Mouse (Mus musculus) embryonic facial prominence, embryonic 11.5 days (tissue): ENCODE measurements around the gene Tcf7l1. TPM values are rescaled to one million over a fixed set of nuclear protein-coding genes. Genes with fewer than 3 reads are reported as not detected.

ENCODE experiments used
- ATAC-seq: fragments of 200-750 bp; cut with Nextera tagmentation; replicated peaks from 2 replicates; pipeline ENCODE4 v1.8.0; 2017; ENCODE audit warnings: low read depth; ENCODE audit not compliant: insufficient number of reproducible peaks, low FRiP score, low TSS enrichment
- DNase-seq: peaks from one replicate; pipeline ENCODE4 v3.0.0-alpha.2; 2015; ENCODE audit warnings: low spot score
- H3K27ac ChIP-seq: fragments of 300-500 bp; sonication (generic); replicated peaks from 2 replicates; pipeline ENCODE4 v1.5.1; 2014; ENCODE audit warnings: mild to moderate bottlenecking, low read depth, low read length, control low read depth
- H3K27me3 ChIP-seq: fragments of 300-500 bp; sonication (generic); 2 replicates; pipeline ENCODE4 v1.6.1; 2014; ENCODE audit warnings: mild to moderate bottlenecking, low read length, moderate library complexity, mixed read lengths; ENCODE audit not compliant: control insufficient read depth, insufficient read depth
- H3K36me3 ChIP-seq: fragments of 300-500 bp; sonication (generic); replicated peaks from 2 replicates; pipeline ENCODE4 v1.6.1; 2014; ENCODE audit warnings: low read depth, mild to moderate bottlenecking, low read length, moderate library complexity, mixed read lengths; ENCODE audit not compliant: control insufficient read depth, insufficient read depth
- H3K4me1 ChIP-seq: fragments of 300-500 bp; sonication (generic); 2 replicates; pipeline ENCODE4 v1.6.1; 2014; ENCODE audit warnings: low read length, mixed read lengths; ENCODE audit not compliant: control insufficient read depth, insufficient read depth
- H3K4me2 ChIP-seq: fragments of 300-500 bp; sonication (generic); 2 replicates; pipeline ENCODE4 v1.6.1; 2014; ENCODE audit warnings: low read depth, mild to moderate bottlenecking, control low read depth, low read length, moderate library complexity
- H3K4me3 ChIP-seq: fragments of 300-500 bp; sonication (generic); 2 replicates; pipeline ENCODE4 v1.5.1; 2014; ENCODE audit warnings: low read depth, low read length, control low read depth
- H3K9ac ChIP-seq: fragments of 300-500 bp; sonication (generic); replicated peaks from 2 replicates; pipeline ENCODE4 v1.6.1; 2014; ENCODE audit warnings: mild to moderate bottlenecking, control low read depth, low read length
- H3K9me3 ChIP-seq: fragments of 300-500 bp; sonication (generic); replicated peaks from 2 replicates; pipeline ENCODE4 v1.6.1; 2016; ENCODE audit warnings: mild to moderate bottlenecking, low read length, inconsistent platforms, mixed read lengths; ENCODE audit not compliant: control insufficient read depth
- WGBS: fragments of 180-500 bp; shearing (Covaris S2); extraction: QIAGEN DNeasy Blood & Tissue Kit; methylation state at CpG from one replicate; pipeline ENCODE4 v1.1.7; 2014; 5-methylcytosine and 5-hydroxymethylcytosine counted together
- polyA plus RNA-seq: library from polyadenylated mRNA; unstranded; fragments of >200 nt; fragmentation: Nextera tagmentation; extraction: Ambion mirVana; gene quantifications from 2 replicates; pipeline ENCODE4 v1.2.1, GENCODE M21; 2014

The Tcf7l1 gene
- polyA plus RNA-seq, 1 experiment from 2014 or later: 23.6 TPM

DNA sequence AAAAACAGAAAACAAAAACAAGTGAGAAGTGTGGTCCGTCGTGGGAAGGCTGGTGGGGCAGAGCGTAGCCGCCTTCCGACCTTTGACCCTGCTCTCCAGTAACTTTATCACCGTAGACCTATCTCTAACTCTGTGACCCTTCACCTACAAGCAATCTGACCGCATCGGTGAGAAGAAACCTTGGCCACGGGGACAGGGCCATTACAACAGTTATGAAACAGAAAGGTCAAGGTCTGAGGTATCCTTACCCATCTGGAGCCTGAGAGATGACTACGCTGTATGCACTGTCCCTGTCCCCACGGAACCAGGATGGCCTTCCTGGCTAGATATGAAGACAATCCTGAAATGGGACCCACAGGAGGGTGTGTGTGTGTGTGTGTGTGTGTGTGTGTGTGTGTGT is 204.9 kb downstream of the Tcf7l1 start:
- no peak overlapping the region for H3K4me3 ChIP-seq
- no peak for ATAC-seq
- no peak for DNase-seq
- no peak overlapping the region for H3K27ac ChIP-seq
- H3K4me1 ChIP-seq: no peaks in the 10 kb centered on the region
- H3K9me3 ChIP-seq: no peaks in the 10 kb centered on the region
- no peak overlapping the region for H3K4me2 ChIP-seq
- H3K9ac ChIP-seq: no peak overlapping the region
- H3K27me3 ChIP-seq: no peaks in the 10 kb centered on the region
- no peaks in the 10 kb centered on the region for H3K36me3 ChIP-seq
- 75% methylated on average over 11 of the region's 11 CpGs for WGBS

DNA sequence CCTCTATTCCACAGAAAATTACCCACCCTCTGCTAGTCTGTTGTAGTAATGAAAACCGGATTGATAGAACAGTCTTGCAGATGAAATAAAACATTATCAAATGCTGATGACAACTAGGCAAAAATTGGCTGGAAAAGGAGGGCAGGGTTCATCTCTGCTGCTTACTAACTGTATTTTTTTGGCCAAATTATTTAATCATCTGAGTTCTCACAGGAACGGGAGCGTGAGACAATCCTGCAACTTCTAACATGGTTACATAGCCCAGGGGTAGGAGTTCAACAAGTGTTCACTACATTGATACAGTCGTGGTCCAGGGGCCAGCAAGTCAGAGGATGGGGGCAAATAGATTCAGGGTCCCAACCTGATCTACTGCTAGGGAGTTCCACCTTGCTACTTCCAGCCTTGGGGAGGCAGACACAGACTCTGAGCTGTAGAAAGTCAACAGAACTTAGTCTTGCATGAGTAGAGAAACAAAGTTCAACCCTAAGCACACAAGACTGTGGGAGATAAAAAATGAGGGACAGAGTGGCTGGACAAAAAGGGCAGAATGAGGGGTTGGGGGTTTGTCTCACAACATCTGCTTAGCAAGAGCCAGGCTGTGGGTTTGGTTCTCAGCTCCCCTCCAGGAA is 205.7 kb downstream of the Tcf7l1 start:
- 91% methylated on average over 4 of the region's 4 CpGs for WGBS
- Histone ChIP-seq H3K9ac (no peak overlapping the region), H3K4me3 (no peak overlapping the region), H3K4me2 (no peak overlapping the region), H3K9me3 (no peaks in the 10 kb centered on the region), H3K4me1 (no peaks in the 10 kb centered on the region), H3K36me3 (no peaks in the 10 kb centered on the region), H3K27me3 (no peaks in the 10 kb centered on the region), H3K27ac (no peak overlapping the region)
- DNase-seq: no peak
- ATAC-seq: no peak

DNA sequence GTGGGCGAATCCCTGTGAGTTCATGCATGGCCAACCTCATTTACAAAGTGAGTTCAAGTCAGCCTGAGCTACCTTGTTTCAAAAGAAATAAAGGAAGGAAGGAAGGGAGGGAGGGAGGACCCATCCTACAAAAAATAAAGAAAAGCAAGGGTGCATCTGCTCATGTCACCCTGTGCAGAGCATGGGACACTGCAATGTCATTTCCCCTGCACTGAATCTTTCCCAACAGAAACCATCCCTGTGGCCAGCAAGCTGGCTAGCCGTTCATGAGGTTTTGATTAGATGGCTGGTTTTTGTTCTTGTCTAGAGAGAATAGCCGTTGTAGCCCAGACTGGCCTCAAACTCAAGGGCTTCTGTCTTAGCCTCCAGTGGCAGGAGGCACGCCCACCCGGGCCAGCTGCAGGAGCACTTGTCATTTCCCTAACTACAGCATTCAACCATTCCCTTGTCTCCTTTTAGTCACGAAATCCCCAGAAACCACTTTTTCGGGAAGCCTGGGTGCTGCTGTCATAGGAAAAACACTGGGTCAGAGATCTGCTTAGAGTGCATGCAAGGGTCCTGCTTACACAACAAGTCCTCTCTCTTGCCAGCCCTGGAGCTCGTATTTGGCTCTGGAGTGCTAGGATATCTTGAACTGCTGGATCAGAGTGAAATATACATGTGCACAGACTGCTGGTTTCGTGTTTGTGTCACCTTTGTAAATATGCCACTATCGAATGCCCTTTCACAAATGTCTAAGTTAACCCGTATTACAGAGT is 207.2 kb downstream of the Tcf7l1 start:
- H3K9ac ChIP-seq: no peak overlapping the region
- no peak overlapping the region for H3K4me3 ChIP-seq
- H3K27me3 ChIP-seq: no peaks in the 10 kb centered on the region
- no peak for ATAC-seq
- no peak overlapping the region for H3K27ac ChIP-seq
- peak; percentile 23 for DNase-seq
- H3K36me3 ChIP-seq: no peaks in the 10 kb centered on the region
- no peaks in the 10 kb centered on the region for H3K9me3 ChIP-seq
- H3K4me2 ChIP-seq: no peak overlapping the region
- 74% methylated on average over 11 of the region's 11 CpGs for WGBS
- H3K4me1 ChIP-seq: no peaks in the 10 kb centered on the region

Other genes starting within 250 kb of the Tcf7l1 start
- gene Capg, start 244.9 kb downstream of the Tcf7l1 start, polyA plus RNA-seq: 17.5 and 20.8 TPM in 2 replicates
- gene Elmod3, start 190.8 kb downstream of the Tcf7l1 start, polyA plus RNA-seq: 16.4 and 17.2 TPM in 2 replicates
- 9.5 and 10.1 TPM in 2 replicates for gene Retsat, start 190.8 kb downstream of the Tcf7l1 start, polyA plus RNA-seq
- gene Tgoln1, start 172.3 kb downstream of the Tcf7l1 start, polyA plus RNA-seq: 31.8 and 35.1 TPM in 2 replicates
- 46.1 and 50.1 TPM in 2 replicates for gene Kcmf1, start 110.7 kb upstream of the Tcf7l1 start, polyA plus RNA-seq
- gene Tmsb10, start 169.5 kb upstream of the Tcf7l1 start, polyA plus RNA-seq: 3,323 and 3,355 TPM in 2 replicates